Mouse (Mus musculus) intestine, postnatal 0 days (tissue): ENCODE data around the gene Angptl7. TPM values are rescaled to one million over a fixed set of nuclear protein-coding genes. Genes with fewer than 3 reads are reported as not detected.

Experiments used
- ATAC-seq: fragments of 200-750 bp; cut with Nextera tagmentation; 2 replicates; pipeline ENCODE4 v1.8.0; 2017; ENCODE audit warnings: mild to moderate bottlenecking, moderate TSS enrichment, moderate library complexity
- H3K27ac ChIP-seq: fragments of 300-500 bp; sonication (generic); 2 replicates; pipeline ENCODE4 v1.5.1; 2014; ENCODE audit warnings: mild to moderate bottlenecking, low read depth, low read length, moderate library complexity
- H3K27me3 ChIP-seq: fragments of 300-500 bp; sonication (generic); replicated peaks from 2 replicates; pipeline ENCODE4 v1.6.1; 2014; ENCODE audit warnings: low read length, mixed read lengths; ENCODE audit not compliant: control insufficient read depth, insufficient read depth
- H3K36me3 ChIP-seq: fragments of 300-500 bp; sonication (generic); 2 replicates; pipeline ENCODE4 v1.6.1; 2014; ENCODE audit warnings: mild to moderate bottlenecking, moderate library complexity; ENCODE audit not compliant: control insufficient read depth, insufficient read depth
- H3K4me1 ChIP-seq: fragments of 300-500 bp; sonication (generic); replicated peaks from 2 replicates; pipeline ENCODE4 v1.6.1; 2014; ENCODE audit warnings: antibody characterized with exemption, low read length, mixed read lengths; ENCODE audit not compliant: control insufficient read depth, insufficient read depth
- H3K4me2 ChIP-seq: fragments of 300-500 bp; sonication (generic); replicated peaks from 2 replicates; pipeline ENCODE4 v1.6.1; 2014; ENCODE audit warnings: low read depth, mild to moderate bottlenecking, moderate library complexity
- H3K4me3 ChIP-seq: fragments of 300-500 bp; sonication (generic); 2 replicates; pipeline ENCODE4 v1.5.1; 2014; ENCODE audit warnings: low read depth, low read length
- H3K9ac ChIP-seq: fragments of 300-500 bp; sonication (generic); 2 replicates; pipeline ENCODE4 v1.6.1; 2014; ENCODE audit warnings: mild to moderate bottlenecking, low read depth, low read length
- H3K9me3 ChIP-seq: fragments of 300-500 bp; sonication (generic); 2 replicates; pipeline ENCODE4 v1.6.1; 2016; ENCODE audit warnings: mixed run types; ENCODE audit not compliant: control insufficient read depth
- CTCF ChIP-seq: sonication (generic); IDR thresholded peaks from 2 replicates; pipeline ENCODE4 v1.5.1; 2016; ENCODE audit warnings: low read depth, mild to moderate bottlenecking, control low read depth, antibody characterized with exemption, moderate library complexity
- WGBS: fragments of 180-500 bp; shearing (Covaris S2); extraction: QIAGEN DNeasy Blood & Tissue Kit; methylation state at CpG from one replicate; pipeline ENCODE4 v1.1.7; 2014; 5-methylcytosine and 5-hydroxymethylcytosine counted together
- polyA plus RNA-seq: library from polyadenylated mRNA; unstranded; fragments of >200 nt; fragmentation: Nextera tagmentation; extraction: Ambion mirVana; gene quantifications from 2 replicates; pipeline ENCODE4 v1.2.1, GENCODE M21; 2015

Angptl7 gene
- polyA plus RNA-seq, 1 experiment from 2014 or later, result 0.44 TPM

DNA sequence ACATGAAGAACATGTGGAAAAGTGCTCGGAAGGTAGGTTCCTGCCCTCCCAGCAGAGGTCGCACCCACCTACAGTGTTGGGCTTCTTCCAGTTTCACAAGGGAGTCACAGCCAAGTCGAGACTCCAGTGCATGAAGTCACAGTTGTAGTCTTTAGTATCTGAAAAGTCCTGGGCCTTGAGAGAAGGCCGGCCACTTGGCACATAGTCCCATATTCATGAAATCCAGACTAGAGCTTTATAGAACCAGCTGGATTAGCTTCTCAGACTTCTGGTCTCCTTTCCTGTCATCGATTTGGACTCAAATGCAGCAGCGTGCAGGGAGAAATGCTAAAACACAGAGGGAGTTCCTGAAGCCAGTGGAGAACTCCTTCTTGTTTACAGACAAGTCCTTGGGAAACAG lies 30.5 kb upstream of the Angptl7 start:
- no peak overlapping the region for H3K9ac ChIP-seq
- H3K4me3 ChIP-seq, result no peak overlapping the region
- WGBS, result 86% methylated on average over 6 of the region's 6 CpGs
- no peaks in the 10 kb centered on the region for H3K27me3 ChIP-seq
- H3K9me3 ChIP-seq, result no peaks in the 10 kb centered on the region
- no peak overlapping the region for H3K4me2 ChIP-seq
- no peak for TF ChIP-seq CTCF
- peaks cover 77% of the 10 kb centered on the region for H3K36me3 ChIP-seq
- H3K4me1 ChIP-seq, result no peaks in the 10 kb centered on the region
- ATAC-seq, result no peak
- no peak overlapping the region for H3K27ac ChIP-seq

- Histone ChIP-seq H3K27me3 (no peaks in the 10 kb centered on the region), H3K4me1 (no peaks in the 10 kb centered on the region), H3K4me2 (no peak overlapping the region), H3K27ac (no peak overlapping the region), H3K4me3 (no peak overlapping the region), H3K36me3 (peaks cover 80% of the 10 kb centered on the region), H3K9me3 (no peaks in the 10 kb centered on the region), H3K9ac (no peak overlapping the region)
- 92% methylated on average over 5 of the region's 5 CpGs for WGBS
- TF ChIP-seq CTCF, result no peak
- no peak for ATAC-seq
Measured at GRCm38 (mm10) chr4:148530351-148530750, 30.1 kb upstream of the Angptl7 start.

DNA sequence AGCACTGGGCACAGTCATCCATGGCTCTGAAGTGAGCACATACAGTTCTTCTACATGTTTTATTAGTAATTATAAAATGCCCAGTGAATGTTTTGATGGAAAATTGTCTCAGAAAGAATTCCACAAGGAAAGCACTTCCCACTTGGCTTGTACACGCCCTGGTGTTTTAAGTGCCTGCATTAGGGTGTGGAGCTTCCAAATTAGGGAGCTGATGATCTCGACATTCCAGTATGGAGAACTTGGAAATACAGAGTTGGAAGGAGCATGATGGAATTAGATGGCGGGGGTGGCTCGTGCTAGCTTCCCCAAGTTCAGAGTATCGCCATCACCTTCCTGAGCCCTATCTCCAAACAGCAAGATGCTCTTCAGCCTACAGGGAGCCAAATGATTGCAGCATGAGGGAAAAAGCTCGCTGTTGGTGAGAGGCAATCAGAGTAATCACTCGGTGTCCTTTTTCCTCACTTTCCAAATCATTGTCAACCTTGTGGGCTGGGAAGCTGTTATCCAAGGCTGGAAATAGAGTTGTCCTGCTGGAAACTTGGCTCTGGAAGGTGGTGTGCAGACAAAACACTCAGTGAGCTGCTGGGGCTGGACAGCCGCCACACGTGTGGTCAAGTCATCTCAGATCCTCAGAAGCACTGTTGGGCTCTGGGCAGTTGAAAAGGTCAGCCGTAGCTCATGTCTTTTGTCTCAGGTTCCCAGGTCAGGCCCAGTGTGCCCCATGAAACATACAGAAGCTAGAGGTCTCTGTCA lies 27.1 kb upstream of the Angptl7 start:
- H3K36me3 ChIP-seq, result peaks cover 77% of the 10 kb centered on the region
- 91% methylated on average over 10 of the region's 10 CpGs for WGBS
- H3K4me3 ChIP-seq, result no peak overlapping the region
- no peak overlapping the region for H3K9ac ChIP-seq
- no peak for ATAC-seq
- H3K9me3 ChIP-seq, result no peaks in the 10 kb centered on the region
- TF ChIP-seq CTCF, result no peak
- no peak overlapping the region for H3K4me2 ChIP-seq
- H3K4me1 ChIP-seq, result no peaks in the 10 kb centered on the region
- no peaks in the 10 kb centered on the region for H3K27me3 ChIP-seq
- no peak overlapping the region for H3K27ac ChIP-seq

DNA sequence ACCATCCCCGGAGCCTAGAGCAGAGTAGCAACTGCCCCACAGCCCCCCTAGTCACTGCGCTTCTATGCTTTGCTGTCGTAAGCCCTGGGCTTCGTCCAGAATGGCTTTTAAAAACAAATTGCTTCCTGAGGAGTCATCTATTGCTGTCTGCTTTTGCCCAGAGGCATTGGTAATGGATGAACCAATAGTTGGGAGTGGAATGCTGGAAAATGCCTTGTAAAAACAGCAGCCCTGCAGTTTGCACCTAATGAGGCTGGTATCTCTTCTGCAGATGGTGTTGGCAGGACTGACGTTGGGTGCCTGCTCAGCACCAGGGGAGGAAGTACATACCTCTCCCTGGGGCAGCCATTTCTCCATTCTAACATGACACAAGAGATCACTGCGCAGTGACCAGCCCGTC lies 23.3 kb upstream of the Angptl7 start:
- peaks cover 61% of the 10 kb centered on the region for H3K36me3 ChIP-seq
- H3K4me3 ChIP-seq, result no peak overlapping the region
- no peak overlapping the region for H3K4me2 ChIP-seq
- no peak overlapping the region for H3K27ac ChIP-seq
- 75% methylated on average over 7 of the region's 7 CpGs for WGBS
- no peak overlapping the region for H3K9ac ChIP-seq
- no peaks in the 10 kb centered on the region for H3K4me1 ChIP-seq
- no peak for TF ChIP-seq CTCF
- no peaks in the 10 kb centered on the region for H3K9me3 ChIP-seq
- ATAC-seq, result no peak
- no peaks in the 10 kb centered on the region for H3K27me3 ChIP-seq

GRCm38 (mm10) chr4:148518235-148518795 lies 18.1 kb upstream of the Angptl7 start:
- TF ChIP-seq CTCF, result no peak
- Histone ChIP-seq H3K27ac (no peak overlapping the region), H3K27me3 (no peaks in the 10 kb centered on the region), H3K9ac (no peak overlapping the region), H3K4me3 (no peak overlapping the region), H3K4me1 (no peaks in the 10 kb centered on the region), H3K36me3 (peaks cover 49% of the 10 kb centered on the region), H3K9me3 (no peaks in the 10 kb centered on the region), H3K4me2 (no peak overlapping the region)
- no peak for ATAC-seq
- WGBS, result 69% methylated on average over 5 of the region's 5 CpGs

DNA sequence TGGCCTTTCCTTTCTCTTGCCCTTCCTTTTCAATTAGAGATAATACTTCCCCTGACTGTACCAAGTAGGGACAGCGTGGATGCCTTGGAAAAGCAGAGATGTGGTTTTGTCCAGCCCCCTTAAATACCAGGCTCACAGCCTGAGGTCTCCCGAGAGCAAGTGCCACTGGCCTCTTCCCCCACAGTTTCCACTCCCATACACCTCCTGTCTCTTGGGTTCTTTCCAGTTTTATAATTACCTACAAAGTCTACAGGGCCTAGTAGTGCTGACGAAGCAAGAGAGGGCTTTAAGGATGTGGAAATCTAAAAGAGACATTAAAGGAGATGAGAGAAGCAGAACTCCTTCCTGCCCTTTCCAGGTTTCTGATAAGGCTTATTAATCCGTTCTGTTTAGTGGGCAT lies 17.5 kb upstream of the Angptl7 start:
- Histone ChIP-seq H3K27ac (no peak overlapping the region), H3K4me3 (no peak overlapping the region), H3K4me2 (no peak overlapping the region), H3K9me3 (no peaks in the 10 kb centered on the region), H3K27me3 (no peaks in the 10 kb centered on the region), H3K4me1 (no peaks in the 10 kb centered on the region), H3K36me3 (peaks cover 45% of the 10 kb centered on the region), H3K9ac (no peak overlapping the region)
- TF ChIP-seq CTCF, result no peak
- no peak for ATAC-seq
- 77% methylated on average over 4 of the region's 4 CpGs for WGBS
